ENCODE assay signal across 8 mouse cellular contexts in the genomic region with DNA sequence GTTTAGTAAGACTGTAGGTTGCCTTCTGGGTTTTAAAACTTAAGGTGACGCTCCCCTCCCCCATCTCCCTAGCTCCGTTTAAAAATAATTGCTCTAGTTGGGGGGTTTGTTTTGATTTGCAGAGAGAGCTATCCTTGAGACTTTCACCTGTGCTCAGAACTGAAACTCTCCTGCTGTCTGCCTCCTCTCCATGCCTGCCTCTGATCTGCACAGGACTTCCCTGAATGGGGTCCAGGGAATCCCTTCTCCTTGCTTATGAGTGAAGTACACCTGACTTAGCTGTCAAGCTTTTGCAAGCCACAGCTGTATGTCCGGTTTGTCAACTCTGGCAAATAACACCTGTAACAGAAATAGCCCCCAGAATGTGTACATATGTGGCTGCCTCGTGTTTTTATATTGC. TPM values are rescaled to one million over a fixed set of nuclear protein-coding genes. Genes with fewer than 3 reads are reported as not detected.
DNase-seq lines count a peak whose midpoint lies in the region; ATAC-seq and TF ChIP-seq lines count a peak whose summit lies in the region.

No protein-coding gene starts in this region.

- 11% methylated on average over 4 of the region's 4 CpGs for WGBS in liver, adult 2 months
- 28% methylated on average over 4 of the region's 4 CpGs for WGBS in embryonic facial prominence, embryonic 15.5 days
- WGBS in intestine, embryonic 16.5 days = 27% methylated on average over 4 of the region's 4 CpGs
- 18% methylated on average over 4 of the region's 4 CpGs for WGBS in lung, embryonic 16.5 days
- 22% methylated on average over 4 of the region's 4 CpGs for WGBS in stomach, embryonic 16.5 days

- peak; percentile 50 for DNase-seq in liver, adult 2 months (ENCODE audit: extremely low read depth, low read depth, low spot score)
- no peak for DNase-seq in liver
- no peak for DNase-seq in gastrocnemius, postnatal 25 days
- DNase-seq in layer of hippocampus, adult 18-20 months (ENCODE audit: low spot score in 2 of 2) = no peak

- H3K4me3 ChIP-seq in liver, adult 2 months (ENCODE audit: insufficient read depth, low read depth, low read length) = peak overlapping the region; percentile 91
- H3K4me3 ChIP-seq in embryonic facial prominence, embryonic 15.5 days (replicated peaks) = peak overlapping the region; percentile 54
- H3K4me3 ChIP-seq in intestine, embryonic 16.5 days (ENCODE audit: low read length) = peak overlapping the region; percentile 74
- H3K4me3 ChIP-seq in lung, embryonic 16.5 days (ENCODE audit: low read length) = peak overlapping the region; percentile 69
- H3K4me3 ChIP-seq in stomach, embryonic 16.5 days (replicated peaks; ENCODE audit: low read length) = peak overlapping the region; percentile 67

- no peak for ATAC-seq in embryonic facial prominence, embryonic 15.5 days (ENCODE audit: insufficient number of reproducible peaks, low FRiP score, low TSS enrichment, low read depth)
- peak; percentile 42 for ATAC-seq in intestine, embryonic 16.5 days
- no peak for ATAC-seq in lung, embryonic 16.5 days (ENCODE audit: low read depth)
- no peak for ATAC-seq in stomach, embryonic 16.5 days (ENCODE audit: insufficient read depth, low FRiP score)

- peak overlapping the region; percentile 95 for H3K9ac ChIP-seq in liver, adult 2 months (ENCODE audit: low read depth, low read length)
- H3K9ac ChIP-seq in embryonic facial prominence, embryonic 15.5 days = no peak overlapping the region
- peak overlapping the region; percentile 92 for H3K9ac ChIP-seq in intestine, embryonic 16.5 days (ENCODE audit: low read depth, low read length)
- peak overlapping the region; percentile 80 for H3K9ac ChIP-seq in lung, embryonic 16.5 days (ENCODE audit: low read length)
- peak overlapping the region; percentile 75 for H3K9ac ChIP-seq in stomach, embryonic 16.5 days (ENCODE audit: low read length)

- H3K9me3 ChIP-seq in embryonic facial prominence, embryonic 15.5 days (replicated peaks) = no peaks in the 10 kb centered on the region
- H3K9me3 ChIP-seq in intestine, embryonic 16.5 days (ENCODE audit: control insufficient read depth, low read length) = no peaks in the 10 kb centered on the region
- H3K9me3 ChIP-seq in lung, embryonic 16.5 days (ENCODE audit: control insufficient read depth, low read length) = no peaks in the 10 kb centered on the region
- H3K9me3 ChIP-seq in stomach, embryonic 16.5 days (replicated peaks; ENCODE audit: control insufficient read depth, low read length) = 0 out of 2 replicates have a peak, but pooled peaks cover 4% of the 10 kb centered on the region

- H3K4me1 ChIP-seq in liver, adult 2 months (ENCODE audit: control insufficient read depth, insufficient read depth, low read length) = peaks cover 6% of the 10 kb centered on the region; the same call in 1 of the 2 replicates
- peaks cover 12% of the 10 kb centered on the region for H3K4me1 ChIP-seq in embryonic facial prominence, embryonic 15.5 days
- peaks cover 13% of the 10 kb centered on the region for H3K4me1 ChIP-seq in intestine, embryonic 16.5 days (ENCODE audit: control insufficient read depth, insufficient read depth, low read length)
- 0 out of 2 replicates have a peak, but pooled peaks cover 4% of the 10 kb centered on the region for H3K4me1 ChIP-seq in lung, embryonic 16.5 days (replicated peaks; ENCODE audit: control insufficient read depth, insufficient read depth, low read length)
- peaks cover 10% of the 10 kb centered on the region; the same call in 1 of the 2 replicates for H3K4me1 ChIP-seq in stomach, embryonic 16.5 days (ENCODE audit: control insufficient read depth, insufficient read depth, low read length)

- peak overlapping the region; percentile 93 for H3K27ac ChIP-seq in liver, adult 2 months (replicated peaks; ENCODE audit: insufficient read depth, low read depth, low read length)
- peak overlapping the region; percentile 63; the same call in 1 of the 2 replicates for H3K27ac ChIP-seq in embryonic facial prominence, embryonic 15.5 days (replicated peaks)
- peak overlapping the region; percentile 89 for H3K27ac ChIP-seq in intestine, embryonic 16.5 days (ENCODE audit: low read length)
- H3K27ac ChIP-seq in lung, embryonic 16.5 days (ENCODE audit: low read length) = peak overlapping the region; percentile 15
- peak overlapping the region; percentile 61 for H3K27ac ChIP-seq in stomach, embryonic 16.5 days (ENCODE audit: low read length)

- H3K36me3 ChIP-seq in liver, adult 2 months (ENCODE audit: control insufficient read depth, insufficient read depth, low read length) = no peaks in the 10 kb centered on the region
- no peaks in the 10 kb centered on the region for H3K36me3 ChIP-seq in embryonic facial prominence, embryonic 15.5 days
- H3K36me3 ChIP-seq in intestine, embryonic 16.5 days (ENCODE audit: control insufficient read depth, insufficient read depth, low read length) = no peaks in the 10 kb centered on the region
- H3K36me3 ChIP-seq in lung, embryonic 16.5 days (ENCODE audit: control insufficient read depth, insufficient read depth, low read length) = no peaks in the 10 kb centered on the region
- H3K36me3 ChIP-seq in stomach, embryonic 16.5 days (ENCODE audit: control insufficient read depth, insufficient read depth, low read length) = no peaks in the 10 kb centered on the region

- no peak for TF ChIP-seq CTCF in liver, adult 2 months (IDR thresholded peaks at IDR 0.05; ENCODE audit: low read depth, low read length)

- no peak for TF ChIP-seq POLR2A in liver, adult 2 months (IDR thresholded peaks at IDR 0.05; ENCODE audit: extremely low read depth, insufficient read depth, low read length)

- no peaks in the 10 kb centered on the region for H3K27me3 ChIP-seq in liver, adult 2 months (ENCODE audit: control insufficient read depth, insufficient read depth, low read length)
- H3K27me3 ChIP-seq in embryonic facial prominence, embryonic 15.5 days = no peaks in the 10 kb centered on the region
- H3K27me3 ChIP-seq in intestine, embryonic 16.5 days (replicated peaks; ENCODE audit: control insufficient read depth, insufficient read depth, low read length) = no peaks in the 10 kb centered on the region
- no peaks in the 10 kb centered on the region for H3K27me3 ChIP-seq in lung, embryonic 16.5 days (ENCODE audit: control insufficient read depth, insufficient read depth, low read depth, low read length)
- no peaks in the 10 kb centered on the region for H3K27me3 ChIP-seq in stomach, embryonic 16.5 days (ENCODE audit: control insufficient read depth, insufficient read depth, low read length)

- no peaks in the 10 kb centered on the region; the same call in 1 of the 2 replicates for H3K79me2 ChIP-seq in liver, adult 2 months (ENCODE audit: control insufficient read depth, insufficient read depth, low read length)

- peak overlapping the region; percentile 95 for H3K4me2 ChIP-seq in embryonic facial prominence, embryonic 15.5 days (replicated peaks)
- H3K4me2 ChIP-seq in intestine, embryonic 16.5 days (ENCODE audit: low read depth, low read length) = peak overlapping the region; percentile 95
- H3K4me2 ChIP-seq in lung, embryonic 16.5 days (ENCODE audit: low read depth, low read length) = peak overlapping the region; percentile 94
- H3K4me2 ChIP-seq in stomach, embryonic 16.5 days (ENCODE audit: low read depth, low read length) = peak overlapping the region; percentile 72

RNA-seq across cellular contexts. Expression of a gene that starts 1.4 kb away (rescaled TPM):
- total RNA-seq in liver, adult 2 months (2014; rRNA removed) = 56.2 and 69.3 TPM in 2 replicates
- polyA plus RNA-seq in liver, adult 2 months (2012; rRNA removed) = 45.8 and 50.7 TPM in 2 replicates
- 22.0 and 22.4 TPM in 2 replicates for polyA plus RNA-seq in embryonic facial prominence, embryonic 15.5 days (2015; fragmentation: Nextera tagmentation; extraction: Ambion mirVana)
- polyA plus RNA-seq in intestine, embryonic 16.5 days (2015; fragmentation: Nextera tagmentation; extraction: Ambion mirVana) = 81.6 and 99.0 TPM in 2 replicates
- polyA plus RNA-seq in lung, embryonic 16.5 days (2015; fragmentation: Nextera tagmentation; extraction: Ambion mirVana) = 29.3 and 34.6 TPM in 2 replicates
- 43.8 and 50.4 TPM in 2 replicates for polyA plus RNA-seq in stomach, embryonic 16.5 days (2015; fragmentation: Nextera tagmentation; extraction: Ambion mirVana)
- 10 to 100 TPM; 37.6 to 47.7 TPM for total RNA-seq in gastrocnemius, postnatal 25 days (2021)
- 10 to 100 TPM; 22.1 to 22.2 TPM for total RNA-seq in layer of hippocampus, adult 18-20 months (2021)

RNA-seq across cellular contexts. Expression of a gene that starts 10.9 kb away (rescaled TPM):
- total RNA-seq in liver, adult 2 months (2014; rRNA removed) = 5.9 and 10.0 TPM in 2 replicates
- 0.59 and 0.61 TPM in 2 replicates for polyA plus RNA-seq in liver, adult 2 months (2012; rRNA removed)
- 23.2 and 43.7 TPM in 2 replicates for polyA plus RNA-seq in embryonic facial prominence, embryonic 15.5 days (2015; fragmentation: Nextera tagmentation; extraction: Ambion mirVana)
- 32.8 and 36.5 TPM in 2 replicates for polyA plus RNA-seq in intestine, embryonic 16.5 days (2015; fragmentation: Nextera tagmentation; extraction: Ambion mirVana)
- 11.9 and 15.1 TPM in 2 replicates for polyA plus RNA-seq in lung, embryonic 16.5 days (2015; fragmentation: Nextera tagmentation; extraction: Ambion mirVana)
- 50.6 and 52.9 TPM in 2 replicates for polyA plus RNA-seq in stomach, embryonic 16.5 days (2015; fragmentation: Nextera tagmentation; extraction: Ambion mirVana)
- not detected for total RNA-seq in gastrocnemius, postnatal 25 days (2021)
- 10 to 100 TPM; 44.0 to 61.0 TPM for total RNA-seq in layer of hippocampus, adult 18-20 months (2021)

Comparison
In these comparisons a context has a peak if more than half of its experiments do, and no peak if none do; other contexts are left out.
1. H3K27ac ChIP-seq: peak in every context shown above with its lines; median percentile 93 in liver, adult 2 months; 89 in intestine, embryonic 16.5 days; 63 in embryonic facial prominence, embryonic 15.5 days; 61 in stomach, embryonic 16.5 days; 15 in lung, embryonic 16.5 days.